1 mouse cellular context compared by ENCODE assay signal in genomic region chr17:21679273-21680018, GRCm38 (mm10).
TF ChIP-seq lines count a peak whose summit lies in the region.

No protein-coding gene starts in this region.

TF ChIP-seq in CH12.LX, 34 proteins besides CTCF, POLR2A, EP300 and RAD21 (continued from another document):
- TF ChIP-seq ELF1 (IDR thresholded peaks at IDR 0.05; ENCODE audit: low read depth, low read length), result peak; percentile 85
- no peak for TF ChIP-seq CHD2 (IDR thresholded peaks at IDR 0.05; ENCODE audit: low read length)
- TF ChIP-seq NELFE (IDR thresholded peaks at IDR 0.05; ENCODE audit: low read depth, low read length), result 0 out of 2 replicates have a peak, but pooled peaks have one; percentile 47
- no peak for TF ChIP-seq CHD1 (IDR thresholded peaks at IDR 0.05; ENCODE audit: low read depth, low read length)
- no peak for TF ChIP-seq TBP (conservative IDR thresholded peaks at IDR 0.05; ENCODE audit: low read depth, low read length)
- TF ChIP-seq JUND (conservative IDR thresholded peaks at IDR 0.05; ENCODE audit: low read depth, low read length), result peak; percentile 75; the same call in 1 of the 2 replicates
- TF ChIP-seq ZKSCAN1 (IDR thresholded peaks at IDR 0.05; ENCODE audit: borderline replicate concordance, low read depth, low read length), result no peak
- no peak for TF ChIP-seq KAT2A (IDR thresholded peaks at IDR 0.05; ENCODE audit: insufficient replicate concordance, low read length)
- TF ChIP-seq SMC3 (IDR thresholded peaks at IDR 0.05; ENCODE audit: low read depth, low read length), result peak; percentile 67
- TF ChIP-seq HCFC1 (IDR thresholded peaks at IDR 0.05; ENCODE audit: low read depth, low read length), result peak; percentile 46
- TF ChIP-seq JUN (IDR thresholded peaks at IDR 0.05; ENCODE audit: insufficient read depth, low read depth, low read length), result 0 out of 2 replicates have a peak, but pooled peaks have one; percentile 16
- no peak for TF ChIP-seq POLR2AphosphoS2 (IDR thresholded peaks at IDR 0.05; ENCODE audit: low read depth, low read length)
- TF ChIP-seq BHLHE40 (IDR thresholded peaks at IDR 0.05; ENCODE audit: low read depth, low read length), result no peak
- no peak for TF ChIP-seq ZC3H11A (IDR thresholded peaks at IDR 0.05; ENCODE audit: low read depth, low read length)
- peak; percentile 6; the same call in 1 of the 2 replicates for TF ChIP-seq TCF12 (IDR thresholded peaks at IDR 0.05; ENCODE audit: low read depth, low read length)
- TF ChIP-seq MYC (IDR thresholded peaks at IDR 0.05; ENCODE audit: low read depth, low read length), result no peak
- no peak for TF ChIP-seq MEF2A (IDR thresholded peaks at IDR 0.05; ENCODE audit: borderline replicate concordance, low read depth, low read length)
- no peak for TF ChIP-seq ZMIZ1 (IDR thresholded peaks at IDR 0.05; ENCODE audit: low read depth, low read length)
- TF ChIP-seq UBTF (IDR thresholded peaks at IDR 0.05; ENCODE audit: low read depth, low read length), result no peak
- TF ChIP-seq USF1 (IDR thresholded peaks at IDR 0.05; ENCODE audit: low read depth, low read length), result no peak
- no peak for TF ChIP-seq PAX5 (IDR thresholded peaks at IDR 0.05; ENCODE audit: low read length)
- no peak for TF ChIP-seq GABPA (IDR thresholded peaks at IDR 0.05; ENCODE audit: insufficient replicate concordance, low read depth, low read length)
- TF ChIP-seq MXI1 (IDR thresholded peaks at IDR 0.05; ENCODE audit: low read depth, low read length), result no peak; the same call in 1 of the 2 replicates
- no peak for TF ChIP-seq MAZ (IDR thresholded peaks at IDR 0.05; ENCODE audit: low read depth, low read length)
- TF ChIP-seq NRF1 (IDR thresholded peaks at IDR 0.05; ENCODE audit: low read depth, low read length), result 0 out of 2 replicates have a peak, but pooled peaks have one; percentile 13
- no peak for TF ChIP-seq ETS1 (conservative IDR thresholded peaks at IDR 0.05; ENCODE audit: low read depth, low read length)
- no peak for TF ChIP-seq MAX (IDR thresholded peaks at IDR 0.05; ENCODE audit: low read length)
- no peak for TF ChIP-seq ZNF384 (IDR thresholded peaks at IDR 0.05; ENCODE audit: low read depth, low read length)
- TF ChIP-seq SIN3A (IDR thresholded peaks at IDR 0.05; ENCODE audit: low read length), result peak; percentile 11; the same call in 1 of the 2 replicates
TF ChIP-seq in CH12.LX: peak in this region for 10.
